Mouse (Mus musculus) stomach, postnatal 0 days (tissue): ENCODE measurements at regions not wholly inside any gene's neighbourhood (a gene's known extent, or its start where the extent isn't known, plus 50 kb on each side); places are given as distances from the start of the nearest gene placed in this dataset.

Source experiments
- CTCF ChIP-seq: IDR thresholded peaks from 2 replicates; pipeline ENCODE4 v1.5.1; 2016; ENCODE audit warnings: antibody characterized with exemption, low read depth, mild to moderate bottlenecking, moderate library complexity
- EP300 ChIP-seq: optimal IDR thresholded peaks from 2 replicates; pipeline ENCODE3; 2016; ENCODE audit warnings: antibody characterized with exemption

GRCm38 (mm10) chr15:37102035-37102555, 94.5 kb upstream of the Zfp706 start:
- peak; percentile 67 for TF ChIP-seq CTCF
- no peak for TF ChIP-seq EP300
